Mouse (Mus musculus) embryonic facial prominence, embryonic 13.5 days (tissue): ENCODE results near the gene Rbfox1. TPM values are rescaled to one million over a fixed set of nuclear protein-coding genes. Genes with fewer than 3 reads are reported as not detected.

Experiments
- ATAC-seq: fragments of 200-750 bp; cut with Nextera tagmentation; 2 replicates; pipeline ENCODE4 v1.8.0; 2017; ENCODE audit warnings: low read depth; ENCODE audit not compliant: insufficient number of reproducible peaks, insufficient read depth, low FRiP score, low TSS enrichment
- H3K27ac ChIP-seq: fragments of 300-500 bp; sonication (generic); 2 replicates; pipeline ENCODE4 v1.5.1; 2015; ENCODE audit warnings: moderate library complexity, mild to moderate bottlenecking, inconsistent platforms
- H3K27me3 ChIP-seq: fragments of 300-500 bp; sonication (generic); 2 replicates; pipeline ENCODE4 v1.6.1; 2015; ENCODE audit warnings: mild to moderate bottlenecking, inconsistent platforms
- H3K36me3 ChIP-seq: fragments of 300-500 bp; sonication (generic); 2 replicates; pipeline ENCODE4 v1.6.1; 2015; ENCODE audit warnings: mild to moderate bottlenecking, inconsistent platforms
- H3K4me1 ChIP-seq: fragments of 300-500 bp; sonication (generic); 2 replicates; pipeline ENCODE4 v1.6.1; 2015; ENCODE audit warnings: inconsistent platforms
- H3K4me2 ChIP-seq: fragments of 300-500 bp; sonication (generic); 2 replicates; pipeline ENCODE4 v1.6.1; 2015; ENCODE audit warnings: moderate library complexity, mild to moderate bottlenecking, inconsistent platforms
- H3K4me3 ChIP-seq: fragments of 300-500 bp; sonication (generic); 2 replicates; pipeline ENCODE4 v1.5.1; 2015; ENCODE audit warnings: mild to moderate bottlenecking, inconsistent platforms
- H3K9ac ChIP-seq: fragments of 300-500 bp; sonication (generic); 2 replicates; pipeline ENCODE4 v1.6.1; 2015; ENCODE audit warnings: mild to moderate bottlenecking, inconsistent platforms
- H3K9me3 ChIP-seq: fragments of 300-500 bp; sonication (generic); 2 replicates; pipeline ENCODE4 v1.6.1; 2016; ENCODE audit warnings: inconsistent platforms
- WGBS: fragments of 180-500 bp; shearing (Covaris S2); methylation state at CpG from one replicate; pipeline ENCODE4 v1.1.7; 2015; ENCODE audit warnings: mixed read lengths; 5-methylcytosine and 5-hydroxymethylcytosine counted together
- polyA plus RNA-seq: library from polyadenylated mRNA; unstranded; fragments of >200 nt; fragmentation: Nextera tagmentation; extraction: Ambion mirVana; gene quantifications from 2 replicates; pipeline ENCODE4 v1.2.1, GENCODE M21; 2015

Gene Rbfox1
- polyA plus RNA-seq, 1 experiment from 2014 or later, result 3.9 TPM

DNA sequence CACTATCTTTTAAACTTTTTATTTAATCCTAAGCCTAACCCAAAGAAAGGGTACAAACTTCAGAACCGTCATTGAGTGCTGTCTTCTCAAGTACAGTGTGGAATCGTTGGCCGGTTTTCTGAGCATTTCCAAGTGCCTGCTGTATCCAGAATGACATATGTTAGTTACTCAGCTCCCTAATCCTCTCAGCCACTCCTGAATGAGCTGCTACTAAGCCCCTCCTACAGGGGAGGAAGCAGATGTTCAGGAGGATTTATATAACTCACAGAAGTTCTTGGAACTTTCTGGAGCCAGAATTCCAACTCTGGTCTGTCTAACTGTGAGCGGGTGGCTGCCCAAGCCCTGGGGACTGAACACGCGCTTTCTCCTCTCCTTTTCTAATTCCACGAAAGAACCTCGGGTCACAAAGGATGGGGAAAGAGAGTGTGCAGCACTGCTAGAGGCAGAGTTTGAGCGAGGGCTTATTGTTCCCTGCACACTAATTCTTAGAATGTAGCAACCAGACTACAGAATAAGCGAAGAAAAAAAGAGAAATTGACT, 446.3 kb downstream of the Rbfox1 start:
- H3K4me1 ChIP-seq, result no peaks in the 10 kb centered on the region
- H3K36me3 ChIP-seq, result no peaks in the 10 kb centered on the region
- H3K9me3 ChIP-seq, result no peaks in the 10 kb centered on the region
- ATAC-seq, result no peak
- no peak overlapping the region for H3K4me3 ChIP-seq
- 57% methylated on average over 10 of the region's 10 CpGs for WGBS
- H3K9ac ChIP-seq, result no peak overlapping the region
- H3K27me3 ChIP-seq, result no peaks in the 10 kb centered on the region
- H3K27ac ChIP-seq, result no peak overlapping the region
- no peak overlapping the region for H3K4me2 ChIP-seq

DNA sequence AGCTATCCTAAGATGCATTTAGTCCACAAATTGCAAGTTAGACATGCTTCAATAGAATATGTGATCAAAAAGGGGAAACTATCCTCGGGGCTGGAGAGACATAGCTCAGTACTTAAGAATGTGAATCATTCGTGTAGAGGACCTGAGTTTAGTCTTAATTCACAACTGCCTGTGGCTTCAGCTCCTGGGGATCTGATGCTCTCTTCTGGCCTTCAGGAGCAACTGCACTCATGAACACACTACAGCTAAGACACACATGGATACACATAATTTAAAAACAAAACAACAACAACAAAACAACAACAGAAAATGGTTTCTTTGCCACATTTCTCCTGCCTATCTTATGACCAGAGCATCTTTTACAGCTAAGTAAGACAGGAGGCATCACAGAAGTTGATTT, 448.1 kb downstream of the Rbfox1 start:
- Histone ChIP-seq H3K36me3 (no peaks in the 10 kb centered on the region), H3K27me3 (no peaks in the 10 kb centered on the region), H3K4me3 (no peak overlapping the region), H3K9ac (no peak overlapping the region), H3K4me1 (no peaks in the 10 kb centered on the region), H3K4me2 (no peak overlapping the region), H3K27ac (no peak overlapping the region), H3K9me3 (no peaks in the 10 kb centered on the region)
- no peak for ATAC-seq
- WGBS, result 59% methylated on average over 2 of the region's 2 CpGs

GRCm38 (mm10) chr16:6348103-6348502, 462.9 kb downstream of the Rbfox1 start:
- Histone ChIP-seq H3K9ac (no peak overlapping the region), H3K36me3 (no peaks in the 10 kb centered on the region), H3K27ac (no peak overlapping the region), H3K4me1 (peaks cover 12% of the 10 kb centered on the region), H3K9me3 (no peaks in the 10 kb centered on the region), H3K4me2 (peak overlapping the region; percentile 64), H3K27me3 (peaks cover 48% of the 10 kb centered on the region), H3K4me3 (peak overlapping the region; percentile 37; the same call in 1 of the 2 replicates)
- no peak for ATAC-seq
- WGBS, result 30% methylated on average over 9 of the region's 9 CpGs

DNA sequence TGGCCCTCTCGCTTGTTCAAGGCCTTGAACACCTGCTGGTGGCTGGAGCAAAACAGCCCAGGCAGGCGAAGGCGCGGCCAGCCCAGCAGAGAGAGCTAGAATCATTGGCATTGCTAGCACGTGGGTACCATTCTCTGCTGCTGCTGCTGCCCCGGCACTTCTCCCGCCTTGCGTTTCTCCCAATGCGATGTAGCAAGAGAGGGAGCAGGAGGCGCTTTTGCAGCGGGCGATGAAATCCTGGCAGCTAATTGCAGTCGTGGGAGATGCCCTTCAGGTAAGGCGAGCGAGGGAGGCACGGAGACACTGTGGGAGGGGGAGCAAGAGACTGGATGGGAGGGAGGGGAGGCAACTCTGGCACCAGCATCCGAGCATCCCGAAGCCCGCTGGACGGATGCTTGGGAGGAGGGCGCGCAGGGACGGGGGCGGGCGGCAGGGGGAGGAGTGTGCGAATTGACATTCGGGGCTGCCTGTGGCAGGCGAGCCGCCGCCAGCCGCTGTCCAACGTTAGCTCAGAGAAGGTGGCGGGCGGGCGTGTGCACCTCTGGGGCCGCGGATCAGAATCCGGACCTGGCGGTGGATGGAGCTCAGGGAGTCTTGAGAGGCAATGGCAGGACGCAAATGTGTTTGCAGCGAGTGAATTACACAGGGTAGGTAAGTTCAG, 463.6 kb downstream of the Rbfox1 start:
- Histone ChIP-seq H3K36me3 (no peaks in the 10 kb centered on the region), H3K4me1 (peaks cover 12% of the 10 kb centered on the region), H3K4me3 (peak overlapping the region; percentile 37), H3K27me3 (peaks cover 48% of the 10 kb centered on the region), H3K4me2 (peak overlapping the region; percentile 64), H3K9ac (0 out of 2 replicates have a peak overlapping the region, but pooled peaks have one; percentile 11), H3K9me3 (no peaks in the 10 kb centered on the region), H3K27ac (no peak overlapping the region)
- ATAC-seq, result no peak
- under 1% methylated on average over 41 of the region's 41 CpGs for WGBS

- H3K9ac ChIP-seq, result 0 out of 2 replicates have a peak overlapping the region, but pooled peaks have one; percentile 11
- H3K27me3 ChIP-seq, result peaks cover 48% of the 10 kb centered on the region
- H3K4me1 ChIP-seq, result peaks cover 12% of the 10 kb centered on the region
- H3K27ac ChIP-seq, result no peak overlapping the region
- ATAC-seq, result no peak
- no peaks in the 10 kb centered on the region for H3K9me3 ChIP-seq
- H3K36me3 ChIP-seq, result no peaks in the 10 kb centered on the region
- peak overlapping the region; percentile 64 for H3K4me2 ChIP-seq
- WGBS, result 26% methylated on average over 16 of the region's 16 CpGs
- H3K4me3 ChIP-seq, result peak overlapping the region; percentile 37; the same call in 1 of the 2 replicates
Observed at GRCm38 (mm10) chr16:6349381-6349780, 464.2 kb downstream of the Rbfox1 start.

GRCm38 (mm10) chr16:6350256-6350655, 465.1 kb downstream of the Rbfox1 start:
- Histone ChIP-seq H3K27me3 (peaks cover 48% of the 10 kb centered on the region), H3K9ac (no peak overlapping the region), H3K4me2 (no peak overlapping the region), H3K4me3 (no peak overlapping the region), H3K4me1 (peaks cover 12% of the 10 kb centered on the region), H3K9me3 (no peaks in the 10 kb centered on the region), H3K27ac (no peak overlapping the region), H3K36me3 (no peaks in the 10 kb centered on the region)
- ATAC-seq, result no peak
- 83% methylated on average over 11 of the region's 11 CpGs for WGBS

- Histone ChIP-seq H3K4me1 (peaks cover 12% of the 10 kb centered on the region), H3K27me3 (peaks cover 29% of the 10 kb centered on the region), H3K4me3 (no peak overlapping the region), H3K9me3 (no peaks in the 10 kb centered on the region), H3K9ac (no peak overlapping the region), H3K27ac (no peak overlapping the region), H3K4me2 (no peak overlapping the region), H3K36me3 (no peaks in the 10 kb centered on the region)
- WGBS, result 79% methylated on average over 5 of the region's 5 CpGs
- no peak for ATAC-seq
Observed at GRCm38 (mm10) chr16:6353191-6353590, 468.0 kb downstream of the Rbfox1 start.

DNA sequence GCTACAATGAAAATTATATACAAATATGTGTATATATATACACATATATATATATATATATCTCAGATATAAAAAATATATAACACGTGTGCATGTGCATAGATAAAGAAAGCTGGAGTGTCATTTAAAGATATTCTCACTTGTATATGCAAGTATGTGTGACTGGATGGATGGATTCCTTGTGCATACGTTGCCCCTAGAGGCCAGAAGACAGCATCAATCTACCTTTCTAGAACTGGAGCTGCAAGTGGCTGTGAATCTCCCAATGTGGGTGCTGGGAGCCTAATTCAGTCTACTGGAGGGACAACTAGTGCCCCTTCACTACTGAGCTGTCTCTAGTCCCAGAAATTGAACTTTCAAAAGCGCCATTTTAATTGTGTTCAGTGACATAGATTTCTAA, 471.8 kb downstream of the Rbfox1 start:
- WGBS, result 75% methylated on average over 3 of the region's 3 CpGs
- no peak for ATAC-seq
- H3K9me3 ChIP-seq, result no peaks in the 10 kb centered on the region
- H3K4me1 ChIP-seq, result no peaks in the 10 kb centered on the region
- no peak overlapping the region for H3K9ac ChIP-seq
- H3K27me3 ChIP-seq, result no peaks in the 10 kb centered on the region
- no peak overlapping the region for H3K27ac ChIP-seq
- H3K4me3 ChIP-seq, result no peak overlapping the region
- no peaks in the 10 kb centered on the region for H3K36me3 ChIP-seq
- H3K4me2 ChIP-seq, result no peak overlapping the region

DNA sequence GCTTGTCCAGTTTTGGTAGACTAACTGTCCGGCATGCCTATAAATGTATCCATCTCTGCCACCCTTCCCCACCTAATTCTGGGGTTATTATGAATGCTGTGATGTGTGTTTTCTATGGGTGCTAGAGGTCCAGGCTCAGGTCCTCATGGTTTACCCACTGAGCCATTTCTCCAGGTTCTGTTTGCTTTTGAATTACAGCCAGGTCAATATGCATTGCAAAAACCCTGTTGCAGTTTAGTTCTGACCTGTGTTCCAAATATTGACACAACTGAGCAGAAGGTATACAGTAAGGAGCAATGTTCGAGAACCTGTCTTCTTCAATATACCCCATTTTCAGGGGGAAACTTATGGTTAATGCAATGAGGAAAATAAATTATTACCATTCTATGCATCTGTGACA, 480.6 kb downstream of the Rbfox1 start:
- H3K27ac ChIP-seq, result no peak overlapping the region
- no peak overlapping the region for H3K4me2 ChIP-seq
- ATAC-seq, result no peak
- H3K27me3 ChIP-seq, result no peaks in the 10 kb centered on the region
- H3K9me3 ChIP-seq, result no peaks in the 10 kb centered on the region
- H3K4me3 ChIP-seq, result no peak overlapping the region
- H3K9ac ChIP-seq, result no peak overlapping the region
- no peaks in the 10 kb centered on the region for H3K36me3 ChIP-seq
- 89% methylated on average over 2 of the region's 2 CpGs for WGBS
- H3K4me1 ChIP-seq, result no peaks in the 10 kb centered on the region

- Histone ChIP-seq H3K9ac (no peak overlapping the region), H3K27ac (no peak overlapping the region), H3K9me3 (no peaks in the 10 kb centered on the region), H3K4me2 (no peak overlapping the region), H3K4me1 (no peaks in the 10 kb centered on the region), H3K4me3 (no peak overlapping the region), H3K27me3 (no peaks in the 10 kb centered on the region), H3K36me3 (no peaks in the 10 kb centered on the region)
- 83% methylated on average over 6 of the region's 6 CpGs for WGBS
- ATAC-seq, result no peak
Observed at GRCm38 (mm10) chr16:6366649-6367048, 481.5 kb downstream of the Rbfox1 start.

DNA sequence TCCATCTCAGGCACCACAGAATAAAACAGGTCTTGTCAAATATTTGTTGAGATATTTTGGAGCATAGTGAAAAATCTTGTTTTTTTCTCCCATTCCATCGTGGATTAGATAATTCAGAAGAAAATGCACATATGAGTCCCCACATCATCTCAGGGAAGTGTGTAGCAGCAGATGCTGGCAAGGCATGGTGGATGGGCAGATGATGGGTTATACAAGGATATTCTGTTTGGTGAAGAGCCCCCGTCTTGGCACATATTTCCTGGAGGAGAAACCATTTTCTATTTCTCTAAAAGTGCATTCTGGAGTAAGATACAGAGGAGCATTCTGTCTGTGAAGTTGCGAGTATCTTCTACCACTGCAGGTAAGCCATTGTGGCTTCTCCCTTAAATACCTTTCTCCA, 495.8 kb downstream of the Rbfox1 start:
- Histone ChIP-seq H3K4me1 (no peaks in the 10 kb centered on the region), H3K9ac (no peak overlapping the region), H3K27ac (no peak overlapping the region), H3K4me2 (no peak overlapping the region), H3K27me3 (no peaks in the 10 kb centered on the region), H3K9me3 (no peaks in the 10 kb centered on the region), H3K4me3 (no peak overlapping the region), H3K36me3 (no peaks in the 10 kb centered on the region)
- 85% methylated on average over 3 of the region's 3 CpGs for WGBS
- no peak for ATAC-seq

- H3K9me3 ChIP-seq, result no peaks in the 10 kb centered on the region
Observed at GRCm38 (mm10) chr16:6381572-6381971, 496.4 kb downstream of the Rbfox1 start.

More at GRCm38 (mm10) chr16:6381572-6381971, 496.4 kb downstream of the Rbfox1 start:
- H3K9ac ChIP-seq, result no peak overlapping the region
- H3K27ac ChIP-seq, result no peak overlapping the region
- H3K4me3 ChIP-seq, result no peak overlapping the region
- H3K27me3 ChIP-seq, result no peaks in the 10 kb centered on the region
- no peaks in the 10 kb centered on the region for H3K36me3 ChIP-seq
- no peak overlapping the region for H3K4me2 ChIP-seq
- no peak for ATAC-seq
- no peaks in the 10 kb centered on the region for H3K4me1 ChIP-seq
- WGBS, result 56% methylated on average over 2 of the region's 2 CpGs
